Mouse (Mus musculus) stomach, embryonic 15.5 days (tissue): Measurements from ENCODE around the gene Zfand3. TPM values are rescaled to one million over a fixed set of nuclear protein-coding genes. Genes with fewer than 3 reads are reported as not detected.

ENCODE experiments used
- ATAC-seq: fragments of 200-750 bp; cut with Nextera tagmentation; 2 replicates; pipeline ENCODE4 v1.8.0; 2017; ENCODE audit warnings: low read depth, moderate number of reproducible peaks, moderate TSS enrichment; ENCODE audit not compliant: insufficient read depth, low FRiP score
- H3K27ac ChIP-seq: fragments of 300-500 bp; sonication (generic); 2 replicates; pipeline ENCODE4 v1.5.1; 2015; ENCODE audit warnings: mild to moderate bottlenecking, inconsistent platforms
- H3K27me3 ChIP-seq: fragments of 300-500 bp; sonication (generic); replicated peaks from 2 replicates; pipeline ENCODE4 v1.6.1; 2015; ENCODE audit warnings: inconsistent platforms
- H3K36me3 ChIP-seq: fragments of 300-500 bp; sonication (generic); 2 replicates; pipeline ENCODE4 v1.6.1; 2015; ENCODE audit warnings: inconsistent platforms
- H3K4me1 ChIP-seq: fragments of 300-500 bp; sonication (generic); 2 replicates; pipeline ENCODE4 v1.6.1; 2015; ENCODE audit warnings: inconsistent platforms
- H3K4me2 ChIP-seq: fragments of 300-500 bp; sonication (generic); 2 replicates; pipeline ENCODE4 v1.6.1; 2015; ENCODE audit warnings: mild to moderate bottlenecking, inconsistent platforms
- H3K4me3 ChIP-seq: fragments of 300-500 bp; sonication (generic); replicated peaks from 2 replicates; pipeline ENCODE4 v1.5.1; 2015; ENCODE audit warnings: inconsistent platforms
- H3K9ac ChIP-seq: fragments of 300-500 bp; sonication (generic); 2 replicates; pipeline ENCODE4 v1.6.1; 2015; ENCODE audit warnings: inconsistent platforms
- H3K9me3 ChIP-seq: fragments of 300-500 bp; sonication (generic); 2 replicates; pipeline ENCODE4 v1.6.1; 2016; ENCODE audit warnings: inconsistent platforms
- WGBS: fragments of 180-500 bp; shearing (Covaris S2); methylation state at CpG from one replicate; pipeline ENCODE4 v1.1.7; 2015; 5-methylcytosine and 5-hydroxymethylcytosine counted together
- polyA plus RNA-seq: library from polyadenylated mRNA; unstranded; fragments of >200 nt; fragmentation: Nextera tagmentation; extraction: Ambion mirVana; gene quantifications from 2 replicates; pipeline ENCODE4 v1.2.1, GENCODE M21; 2015

Zfand3 gene
- polyA plus RNA-seq, 1 experiment from 2014 or later, result 49.4 TPM

DNA sequence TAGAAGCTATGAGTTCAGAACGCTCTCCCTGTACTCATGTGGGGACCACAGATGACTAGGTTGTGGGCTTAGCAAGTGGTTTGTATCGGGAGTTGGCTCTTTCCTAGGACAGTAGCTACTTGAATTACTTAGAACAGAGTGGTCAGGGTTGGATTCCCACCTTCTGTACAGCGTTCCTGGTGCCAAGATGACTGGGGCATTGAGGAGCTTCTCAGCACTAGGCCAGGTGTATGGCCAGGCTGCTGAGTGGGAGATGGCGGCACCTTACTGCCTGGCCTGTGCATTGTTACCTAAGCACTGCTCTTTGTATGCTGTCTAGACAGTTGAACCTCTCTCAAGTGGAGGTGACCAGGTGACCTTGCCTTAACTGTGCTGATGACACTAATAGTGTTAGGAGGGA is 28.3 kb downstream of the Zfand3 start:
- no peaks in the 10 kb centered on the region for H3K27me3 ChIP-seq
- H3K27ac ChIP-seq, result no peak overlapping the region
- no peak overlapping the region for H3K4me2 ChIP-seq
- WGBS, result 88% methylated on average over 4 of the region's 4 CpGs
- H3K36me3 ChIP-seq, result no peaks in the 10 kb centered on the region
- no peak overlapping the region for H3K4me3 ChIP-seq
- peaks cover 23% of the 10 kb centered on the region for H3K4me1 ChIP-seq
- ATAC-seq, result no peak
- no peak overlapping the region for H3K9ac ChIP-seq
- no peaks in the 10 kb centered on the region for H3K9me3 ChIP-seq

GRCm38 (mm10) chr17:30033991-30034390 is 29.5 kb downstream of the Zfand3 start:
- no peak overlapping the region for H3K27ac ChIP-seq
- no peaks in the 10 kb centered on the region for H3K27me3 ChIP-seq
- H3K4me1 ChIP-seq, result peaks cover 13% of the 10 kb centered on the region
- no peak for ATAC-seq
- H3K9ac ChIP-seq, result no peak overlapping the region
- WGBS, result 81% methylated on average over 4 of the region's 4 CpGs
- no peaks in the 10 kb centered on the region for H3K9me3 ChIP-seq
- no peak overlapping the region for H3K4me2 ChIP-seq
- H3K4me3 ChIP-seq, result no peak overlapping the region
- no peaks in the 10 kb centered on the region for H3K36me3 ChIP-seq

DNA sequence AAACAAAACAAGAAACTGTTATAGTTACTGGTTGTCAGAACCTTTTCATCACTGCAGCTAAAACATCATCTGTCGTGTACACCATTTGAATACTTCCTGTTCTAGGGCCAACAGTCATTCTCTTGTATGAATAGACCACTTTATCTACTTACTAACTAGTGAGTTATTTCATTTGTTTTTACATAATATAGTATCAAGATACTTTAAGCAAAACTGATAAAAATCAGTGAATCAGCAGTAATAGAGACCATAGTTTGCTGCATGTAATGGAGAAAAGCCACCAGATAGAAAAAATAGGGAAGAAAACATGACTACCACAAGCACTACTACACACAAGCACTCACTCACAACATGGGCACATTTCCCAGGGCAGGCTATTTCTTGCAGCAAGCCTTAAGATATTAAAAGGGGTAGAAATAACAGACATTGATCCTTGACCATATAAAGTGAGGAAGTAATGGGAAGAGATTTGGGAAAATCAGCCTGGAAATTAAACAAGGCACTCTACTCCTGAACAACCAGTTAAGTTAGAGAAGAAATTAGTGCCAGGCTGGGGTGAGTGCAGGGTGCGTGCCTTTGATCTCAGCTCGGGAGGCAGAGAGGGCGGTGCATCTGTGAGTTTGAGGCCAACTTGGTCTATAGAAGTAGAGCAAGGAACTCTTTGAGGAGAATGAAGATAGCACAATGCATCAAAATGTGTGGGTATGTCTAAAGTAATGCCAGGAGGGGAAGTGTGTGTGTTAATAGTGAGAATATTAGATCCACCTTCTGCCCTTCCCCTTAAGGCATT is 30.9 kb downstream of the Zfand3 start:
- Histone ChIP-seq H3K27ac (no peak overlapping the region), H3K4me3 (no peak overlapping the region), H3K9ac (no peak overlapping the region), H3K4me1 (peaks cover 3% of the 10 kb centered on the region; the same call in 1 of the 2 replicates), H3K4me2 (no peak overlapping the region), H3K9me3 (no peaks in the 10 kb centered on the region), H3K36me3 (no peaks in the 10 kb centered on the region), H3K27me3 (no peaks in the 10 kb centered on the region)
- ATAC-seq, result no peak
- WGBS, result 59% methylated on average over 4 of the region's 4 CpGs

GRCm38 (mm10) chr17:30043163-30043822 is 38.8 kb downstream of the Zfand3 start:
- Histone ChIP-seq H3K27ac (no peak overlapping the region), H3K9me3 (no peaks in the 10 kb centered on the region), H3K36me3 (no peaks in the 10 kb centered on the region), H3K4me2 (no peak overlapping the region), H3K4me3 (no peak overlapping the region), H3K27me3 (no peaks in the 10 kb centered on the region), H3K4me1 (no peaks in the 10 kb centered on the region), H3K9ac (no peak overlapping the region)
- no peak for ATAC-seq
- WGBS, result 89% methylated on average over 7 of the region's 7 CpGs

GRCm38 (mm10) chr17:30045181-30045580 is 40.6 kb downstream of the Zfand3 start:
- no peak for ATAC-seq
- no peaks in the 10 kb centered on the region for H3K36me3 ChIP-seq
- no peak overlapping the region for H3K9ac ChIP-seq
- H3K4me2 ChIP-seq, result no peak overlapping the region
- H3K27ac ChIP-seq, result no peak overlapping the region
- H3K27me3 ChIP-seq, result no peaks in the 10 kb centered on the region
- H3K4me1 ChIP-seq, result no peaks in the 10 kb centered on the region
- no peaks in the 10 kb centered on the region for H3K9me3 ChIP-seq
- no peak overlapping the region for H3K4me3 ChIP-seq
- WGBS, result 57% methylated on average over 2 of the region's 2 CpGs

DNA sequence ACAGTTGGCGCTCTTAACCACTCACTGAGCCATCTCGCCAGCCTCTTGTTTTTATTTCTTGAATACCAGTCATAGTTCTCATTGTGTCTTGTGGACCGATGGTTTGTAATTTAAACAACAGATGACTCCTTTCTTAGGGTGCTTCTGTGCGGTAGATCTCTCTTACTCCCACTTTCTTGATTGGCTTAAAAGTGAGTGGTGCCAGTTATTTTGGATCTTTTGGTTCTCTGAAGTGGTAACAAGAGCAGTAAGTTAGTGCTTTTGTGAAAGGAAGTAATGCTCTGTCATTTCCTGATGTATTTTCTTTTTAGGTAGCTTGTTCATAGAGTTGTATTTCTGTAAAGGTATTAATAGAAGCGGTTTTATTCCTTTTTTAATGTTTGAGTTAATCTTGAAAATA is 42.1 kb downstream of the Zfand3 start:
- no peak overlapping the region for H3K27ac ChIP-seq
- WGBS, result 90% methylated on average over 5 of the region's 5 CpGs
- H3K4me2 ChIP-seq, result no peak overlapping the region
- H3K9me3 ChIP-seq, result no peaks in the 10 kb centered on the region
- no peak overlapping the region for H3K4me3 ChIP-seq
- no peaks in the 10 kb centered on the region for H3K27me3 ChIP-seq
- ATAC-seq, result no peak
- H3K9ac ChIP-seq, result no peak overlapping the region
- no peaks in the 10 kb centered on the region for H3K4me1 ChIP-seq
- H3K36me3 ChIP-seq, result no peaks in the 10 kb centered on the region

DNA sequence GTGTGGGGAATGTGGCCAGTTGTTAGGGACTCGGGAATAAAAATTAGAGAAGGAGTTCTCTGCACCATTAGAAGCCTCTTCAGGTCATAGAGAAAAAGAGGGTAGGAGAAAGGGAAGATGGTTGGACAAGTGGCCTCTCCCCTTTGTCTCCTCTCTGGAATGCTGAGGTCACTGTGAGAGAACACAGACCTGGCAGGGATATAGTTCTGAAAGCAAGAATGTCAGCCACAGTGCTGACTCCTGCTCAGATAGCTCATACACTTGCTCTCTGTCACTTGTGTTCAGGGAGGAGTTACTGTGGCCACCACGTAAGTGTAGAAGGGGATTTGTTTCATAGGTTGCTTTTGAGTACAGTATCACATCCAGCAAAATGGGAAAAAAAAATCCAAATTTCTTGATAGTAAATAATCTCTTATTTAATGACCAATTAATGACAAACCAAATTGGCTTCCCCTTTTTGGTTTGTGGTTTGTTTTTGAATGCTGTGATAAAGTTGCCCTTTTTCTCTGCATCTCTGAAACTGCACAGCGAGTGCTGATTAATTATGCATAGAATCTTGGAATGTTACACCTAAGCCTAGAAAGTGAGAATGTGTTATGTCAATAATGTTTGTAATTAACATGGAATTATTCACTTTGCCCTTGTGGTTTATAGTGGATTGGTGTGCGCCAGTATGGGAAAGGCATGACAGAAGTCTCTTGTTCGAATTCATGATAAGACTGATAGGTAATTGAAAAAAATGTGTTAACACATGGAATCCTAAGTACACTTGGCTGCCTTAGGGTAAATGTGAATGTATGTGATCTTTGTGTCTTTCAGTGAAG is 47.2 kb downstream of the Zfand3 start:
- no peak for ATAC-seq
- Histone ChIP-seq H3K27me3 (no peaks in the 10 kb centered on the region), H3K27ac (no peak overlapping the region), H3K9ac (no peak overlapping the region), H3K4me1 (no peaks in the 10 kb centered on the region), H3K4me3 (no peak overlapping the region), H3K4me2 (no peak overlapping the region), H3K9me3 (no peaks in the 10 kb centered on the region), H3K36me3 (no peaks in the 10 kb centered on the region; the same call in 1 of the 2 replicates)
- 82% methylated on average over 5 of the region's 5 CpGs for WGBS

GRCm38 (mm10) chr17:30052347-30052742 is 47.8 kb downstream of the Zfand3 start:
- H3K27me3 ChIP-seq, result no peaks in the 10 kb centered on the region
- no peak overlapping the region for H3K4me2 ChIP-seq
- no peak overlapping the region for H3K4me3 ChIP-seq
- no peaks in the 10 kb centered on the region for H3K9me3 ChIP-seq
- H3K36me3 ChIP-seq, result no peaks in the 10 kb centered on the region; the same call in 1 of the 2 replicates
- H3K4me1 ChIP-seq, result no peaks in the 10 kb centered on the region
- WGBS, result 86% methylated on average over 5 of the region's 5 CpGs
- no peak overlapping the region for H3K9ac ChIP-seq
- ATAC-seq, result no peak
- no peak overlapping the region for H3K27ac ChIP-seq

DNA sequence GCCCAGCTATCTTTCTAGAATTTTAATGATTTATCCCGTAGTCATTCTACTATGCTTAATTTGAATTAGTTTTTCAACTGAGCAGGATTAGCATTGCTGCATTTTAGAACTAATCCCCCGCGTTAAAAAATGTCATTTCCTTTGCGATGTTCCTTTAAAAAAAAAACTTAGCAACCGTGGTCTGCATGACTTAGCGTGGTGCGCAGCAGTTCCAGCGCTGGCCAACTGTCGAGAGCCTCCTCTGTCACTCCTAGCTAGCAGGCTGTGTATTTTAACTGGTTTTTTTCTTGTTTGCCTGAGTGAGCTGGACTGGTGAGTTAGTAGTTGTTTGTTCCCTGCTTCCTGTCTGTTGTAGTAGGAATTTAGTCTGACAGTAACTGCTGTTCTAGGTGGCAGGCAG is 48.9 kb downstream of the Zfand3 start:
- Histone ChIP-seq H3K4me3 (no peak overlapping the region), H3K4me2 (no peak overlapping the region), H3K36me3 (no peaks in the 10 kb centered on the region; the same call in 1 of the 2 replicates), H3K9me3 (no peaks in the 10 kb centered on the region), H3K27me3 (no peaks in the 10 kb centered on the region), H3K9ac (no peak overlapping the region), H3K27ac (no peak overlapping the region), H3K4me1 (no peaks in the 10 kb centered on the region)
- 68% methylated on average over 9 of the region's 9 CpGs for WGBS
- no peak for ATAC-seq

- Histone ChIP-seq H3K27ac (no peak overlapping the region), H3K9me3 (no peaks in the 10 kb centered on the region), H3K36me3 (no peaks in the 10 kb centered on the region; the same call in 1 of the 2 replicates), H3K9ac (no peak overlapping the region), H3K4me3 (no peak overlapping the region), H3K4me1 (no peaks in the 10 kb centered on the region), H3K4me2 (no peak overlapping the region), H3K27me3 (no peaks in the 10 kb centered on the region)
- WGBS, result 98% methylated on average over 2 of the region's 2 CpGs
- ATAC-seq, result no peak
Observed at GRCm38 (mm10) chr17:30053871-30054270, 49.3 kb downstream of the Zfand3 start.

DNA sequence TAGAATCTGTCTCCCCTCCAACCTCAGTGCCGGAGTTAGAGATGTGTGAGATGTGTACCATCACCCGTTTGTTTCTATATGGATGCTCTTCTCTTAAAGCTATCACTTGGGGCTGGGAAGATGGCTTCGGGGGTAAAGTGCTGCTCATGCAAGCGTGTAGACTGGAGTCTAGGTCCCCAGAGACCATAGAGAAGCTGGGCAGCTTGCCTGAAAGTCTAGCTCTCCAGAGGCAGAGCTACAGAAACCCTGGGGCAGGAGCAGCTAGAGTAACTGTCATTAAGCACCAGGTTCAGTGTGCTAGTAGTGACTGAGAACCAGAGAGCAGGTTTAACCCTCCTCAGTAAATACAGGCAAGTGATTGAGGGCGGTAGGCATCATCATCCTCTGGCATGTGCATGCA is 51.7 kb downstream of the Zfand3 start:
- no peaks in the 10 kb centered on the region for H3K9me3 ChIP-seq
- no peak overlapping the region for H3K4me3 ChIP-seq
- no peak overlapping the region for H3K9ac ChIP-seq
- no peak for ATAC-seq
- peaks cover 14% of the 10 kb centered on the region for H3K4me1 ChIP-seq
- H3K36me3 ChIP-seq, result no peaks in the 10 kb centered on the region; the same call in 1 of the 2 replicates
- no peaks in the 10 kb centered on the region for H3K27me3 ChIP-seq
- WGBS, result 86% methylated on average over 5 of the region's 5 CpGs
- no peak overlapping the region for H3K27ac ChIP-seq
- H3K4me2 ChIP-seq, result no peak overlapping the region

- H3K4me1 ChIP-seq, result peaks cover 14% of the 10 kb centered on the region
- H3K9ac ChIP-seq, result no peak overlapping the region
- no peak overlapping the region for H3K4me2 ChIP-seq
- H3K9me3 ChIP-seq, result no peaks in the 10 kb centered on the region
- WGBS, result 81% methylated on average over 3 of the region's 3 CpGs
- H3K36me3 ChIP-seq, result no peaks in the 10 kb centered on the region; the same call in 1 of the 2 replicates
- no peak for ATAC-seq
- no peaks in the 10 kb centered on the region for H3K27me3 ChIP-seq
- no peak overlapping the region for H3K27ac ChIP-seq
- no peak overlapping the region for H3K4me3 ChIP-seq
Observed at GRCm38 (mm10) chr17:30058594-30058993, 54.1 kb downstream of the Zfand3 start.
